Mouse (Mus musculus) megakaryocyte-erythroid progenitor cell, adult 5-6 weeks (primary cell): ENCODE data around the gene Timm8b. TPM values are rescaled to one million over a fixed set of nuclear protein-coding genes. Genes with fewer than 3 reads are reported as not detected.

Experiments
- ATAC-seq: replicated peaks from 2 replicates; pipeline ENCODE4 v1.8.0; 2016; ENCODE audit warnings: mild to moderate bottlenecking, inconsistent platforms; ENCODE audit not compliant: severe bottlenecking, poor library complexity, low FRiP score, low TSS enrichment
- total RNA-seq, 2 experiments: library from RNA; stranded (forward) in 1 of 2; stranded (reverse) in 1 of 2; fragments of 200-1000, 215-1000 nt in 1 of 2; fragments of >200 nt in 1 of 2; fragmentation: Nextera tagmentation in 1 of 2; gene quantifications; 2 replicates each; pipeline ENCODE4 v1.2.3; 2014 to 2017

Gene Timm8b
- 176 and 190 TPM in 2 replicates for total RNA-seq (2014; fragmentation: Nextera tagmentation)
- 253 and 291 TPM in 2 replicates for total RNA-seq (2017)

GRCm38 (mm10) chr9:50603189-50603997 is at the start of gene Timm8b, which contains the start of gene Sdhd:
TSS of gene Timm8b (plus strand) at chr9:50603910.
TSS of gene Sdhd (minus strand) at chr9:50603812.
- ATAC-seq, result peak; percentile 89

GRCm38 (mm10) chr9:50554241-50555093 is 49.2 kb upstream of the Timm8b start, which contains the start of gene Il18:
TSS of gene Il18 (plus strand) at chr9:50554827.
- ATAC-seq, result no peak

GRCm38 (mm10) chr9:50555094-50555446 is 48.6 kb upstream of the Timm8b start, which contains the start of gene Bco2:
TSS of gene Bco2 (minus strand) at chr9:50555181.
- ATAC-seq, result no peak

- ATAC-seq, result no peak
These were observed 42.4 kb upstream of the Timm8b start, which contains the start of gene Tex12 for GRCm38 (mm10) chr9:50561145-50561917. TSS of gene Tex12 (minus strand) at chr9:50561325.

GRCm38 (mm10) chr9:50561918-50562360 is 41.8 kb upstream of the Timm8b start:
- no peak for ATAC-seq

- no peak for ATAC-seq
These were observed 38.5 kb upstream of the Timm8b start for GRCm38 (mm10) chr9:50565173-50565572.

GRCm38 (mm10) chr9:50565940-50566339 is 37.8 kb upstream of the Timm8b start:
- ATAC-seq, result 0 out of 2 replicates have a peak, but pooled peaks have one; percentile 52

- no peak for ATAC-seq
These were observed 36.3 kb upstream of the Timm8b start for GRCm38 (mm10) chr9:50567372-50567771.

- no peak for ATAC-seq
These were observed 35.8 kb upstream of the Timm8b start for GRCm38 (mm10) chr9:50567881-50568280.

GRCm38 (mm10) chr9:50569599-50570525 is 33.8 kb upstream of the Timm8b start:
- ATAC-seq, result no peak

GRCm38 (mm10) chr9:50580370-50580769 is 23.3 kb upstream of the Timm8b start:
- no peak for ATAC-seq

- no peak for ATAC-seq
These were observed 18.4 kb upstream of the Timm8b start for GRCm38 (mm10) chr9:50585145-50585818.

GRCm38 (mm10) chr9:50586955-50587354 is 16.8 kb upstream of the Timm8b start:
- no peak for ATAC-seq

- no peak for ATAC-seq
These were observed 12.7 kb upstream of the Timm8b start for GRCm38 (mm10) chr9:50590856-50591518.

GRCm38 (mm10) chr9:50592955-50593354 is 10.8 kb upstream of the Timm8b start:
- ATAC-seq, result no peak

GRCm38 (mm10) chr9:50593544-50593943 is 10.2 kb upstream of the Timm8b start:
- ATAC-seq, result peak; percentile 73

- no peak for ATAC-seq
These were observed 8.8 kb upstream of the Timm8b start for GRCm38 (mm10) chr9:50594794-50595417.
